Mouse (Mus musculus): ENCODE results near the gene Mical2. TPM values are rescaled to one million over a fixed set of nuclear protein-coding genes. Genes with fewer than 3 reads are reported as not detected.

Mical2 gene
- total RNA-seq, 2 experiments from 2014 or later, result 645 to 717 TPM

DNA sequence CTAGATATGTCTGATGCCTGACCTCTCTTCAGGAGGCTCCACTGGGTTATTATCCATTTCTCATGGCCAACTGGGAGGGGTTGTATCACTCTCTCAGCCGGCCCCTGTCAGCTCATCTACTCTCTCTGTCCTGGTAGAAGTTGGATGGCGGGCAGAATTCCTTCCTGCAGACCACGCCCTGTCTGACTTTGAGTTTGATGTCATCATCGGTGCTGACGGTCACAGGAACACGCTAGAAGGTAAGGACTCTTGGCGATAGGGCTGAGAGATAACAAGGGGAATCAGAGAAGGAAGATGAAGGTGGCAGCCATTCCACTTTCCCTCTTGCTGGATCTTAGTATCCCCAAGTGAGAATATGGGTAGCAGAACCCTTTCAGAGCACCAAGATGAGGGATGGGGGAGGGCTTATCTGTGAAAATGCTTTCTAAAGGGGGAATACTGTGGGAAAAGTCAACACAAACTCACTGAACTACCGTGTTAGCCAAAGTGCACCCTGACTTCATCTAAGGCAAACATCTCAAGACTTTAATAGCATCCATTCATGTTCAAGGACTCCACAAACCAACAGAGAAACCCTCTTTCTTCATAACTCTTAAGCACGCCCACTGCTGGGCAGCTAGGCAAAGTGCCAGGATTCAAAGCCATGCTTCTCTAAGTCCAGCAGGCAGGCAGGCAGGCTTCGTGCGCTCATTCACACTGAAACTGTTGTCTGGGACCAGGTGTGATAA lies 83.8 kb downstream of the Mical2 start:
- no peak for DNase-seq (ENCODE audit: extremely low spot score in 1 of 2, low spot score in 1 of 2)

GRCm38 (mm10) chr7:112310017-112310360 lies 84.3 kb downstream of the Mical2 start:
- DNase-seq (ENCODE audit: extremely low spot score in 1 of 2, low spot score in 1 of 2), result no peak

DNA sequence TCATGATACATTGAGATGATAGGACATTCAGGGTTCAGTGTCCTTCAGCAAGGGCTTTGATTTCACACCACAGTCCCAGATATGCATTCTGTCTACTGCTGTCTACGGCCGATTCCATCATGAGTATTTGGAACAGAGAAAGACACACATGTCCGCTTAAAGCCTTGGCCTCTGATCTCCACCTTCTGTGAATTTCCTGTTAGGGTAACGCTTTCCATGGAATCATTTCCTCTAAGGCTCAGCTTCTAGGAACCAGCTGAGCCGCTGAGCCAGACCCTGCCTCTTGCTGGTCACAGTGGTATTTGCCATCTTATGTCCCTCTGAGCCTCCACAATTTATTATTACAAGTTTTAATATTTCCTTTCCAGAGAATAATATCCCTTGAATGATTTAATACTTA lies 87.6 kb downstream of the Mical2 start:
- DNase-seq (ENCODE audit: extremely low spot score in 1 of 2, low spot score in 1 of 2), result no peak

DNA sequence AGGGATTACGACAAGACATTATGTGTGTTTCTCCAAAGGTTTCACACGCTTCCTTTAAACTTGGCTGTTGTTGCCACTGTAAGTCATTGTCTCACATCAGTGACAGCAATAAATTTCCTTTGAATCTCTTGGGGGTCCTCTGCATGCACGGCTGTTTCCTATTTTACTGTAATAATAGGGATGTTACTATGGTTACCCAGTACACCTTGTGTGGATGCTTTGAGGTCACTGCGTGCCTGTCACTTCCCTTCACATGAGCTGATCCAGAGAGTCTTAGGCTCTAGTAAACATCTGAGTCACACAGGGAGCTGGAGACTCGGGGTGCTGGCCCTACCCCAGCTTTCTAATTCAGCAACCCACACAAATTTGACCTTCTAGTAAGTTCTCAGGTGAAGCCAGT lies 88.0 kb downstream of the Mical2 start:
- no peak for DNase-seq (ENCODE audit: extremely low spot score in 1 of 2, low spot score in 1 of 2)

- no peak for DNase-seq (ENCODE audit: extremely low spot score in 1 of 2, low spot score in 1 of 2)
Measured at GRCm38 (mm10) chr7:112316239-112316638, 90.6 kb downstream of the Mical2 start.

GRCm38 (mm10) chr7:112317491-112317890 lies 91.8 kb downstream of the Mical2 start:
- no peak for DNase-seq (ENCODE audit: extremely low spot score in 1 of 2, low spot score in 1 of 2)

DNA sequence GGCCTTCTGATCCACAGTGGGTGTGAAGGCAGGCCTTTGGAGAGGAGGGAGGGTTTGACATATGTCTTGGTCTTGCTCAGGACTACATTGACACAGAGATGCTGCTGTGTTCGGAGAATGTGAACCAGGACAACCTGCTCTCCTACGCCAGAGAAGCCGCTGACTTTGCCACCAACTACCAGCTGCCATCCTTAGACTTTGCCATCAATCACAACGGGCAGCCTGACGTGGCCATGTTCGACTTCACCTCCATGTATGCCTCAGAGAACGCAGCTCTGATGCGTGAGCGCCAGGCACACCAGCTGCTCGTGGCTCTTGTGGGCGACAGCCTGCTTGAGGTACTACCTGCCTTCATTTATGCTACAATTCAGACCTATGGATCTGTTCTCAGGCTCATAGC lies 92.7 kb downstream of the Mical2 start:
- DNase-seq (ENCODE audit: extremely low spot score in 1 of 2, low spot score in 1 of 2), result no peak

GRCm38 (mm10) chr7:112319419-112319818 lies 93.8 kb downstream of the Mical2 start:
- no peak for DNase-seq (ENCODE audit: extremely low spot score in 1 of 2, low spot score in 1 of 2)

GRCm38 (mm10) chr7:112320052-112320730 lies 94.5 kb downstream of the Mical2 start:
- no peak for DNase-seq (ENCODE audit: extremely low spot score in 1 of 2, low spot score in 1 of 2)

DNA sequence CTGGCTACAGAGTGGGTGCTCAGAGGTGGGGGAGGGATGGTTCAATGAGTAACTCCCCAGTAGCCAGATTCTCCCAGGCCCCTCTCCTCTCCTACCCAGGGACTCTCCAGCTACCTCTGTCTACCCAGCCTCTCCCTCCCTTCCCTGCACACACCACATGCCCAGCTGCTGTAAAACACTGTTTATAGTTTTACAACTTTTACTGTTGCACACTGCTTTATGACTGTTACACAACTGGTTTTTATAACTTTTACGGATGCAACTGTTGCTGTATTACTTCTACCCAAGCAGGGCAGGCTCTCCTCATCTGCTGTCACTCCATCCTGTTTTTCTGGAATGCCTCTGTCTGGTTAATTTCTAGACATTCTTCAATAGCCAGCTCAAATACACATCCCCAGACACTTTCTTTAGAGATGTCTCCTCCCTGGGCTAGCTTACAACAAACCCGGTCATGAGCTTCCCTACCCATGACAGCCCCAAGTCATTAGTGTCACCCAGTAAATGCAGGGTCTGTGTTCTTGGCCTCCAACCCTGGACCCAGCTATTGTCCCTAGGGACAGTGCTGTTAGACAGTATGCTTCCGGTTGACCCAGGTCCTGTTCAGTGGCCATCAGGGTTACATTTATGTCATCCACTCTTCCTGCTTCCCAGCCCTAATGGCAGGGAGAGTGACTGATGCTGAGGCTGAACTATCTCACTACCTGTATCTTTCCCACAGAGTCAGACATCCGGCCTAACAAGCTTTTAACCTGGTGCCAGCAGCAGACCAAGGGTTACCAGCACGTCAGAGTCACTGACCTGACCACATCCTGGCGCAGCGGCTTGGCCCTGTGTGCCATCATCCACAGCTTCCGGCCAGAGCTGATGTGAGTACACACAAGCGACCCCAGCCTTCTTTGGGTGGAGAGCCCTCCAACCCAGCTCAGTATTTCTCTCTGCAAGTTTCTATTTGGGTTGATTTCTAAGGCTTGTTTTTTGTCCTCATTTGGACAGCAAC lies 96.4 kb downstream of the Mical2 start:
- no peak for DNase-seq (ENCODE audit: extremely low spot score in 1 of 2, low spot score in 1 of 2)

- no peak for DNase-seq (ENCODE audit: extremely low spot score in 1 of 2, low spot score in 1 of 2)
Measured at GRCm38 (mm10) chr7:112324577-112324976, 98.9 kb downstream of the Mical2 start.

DNA sequence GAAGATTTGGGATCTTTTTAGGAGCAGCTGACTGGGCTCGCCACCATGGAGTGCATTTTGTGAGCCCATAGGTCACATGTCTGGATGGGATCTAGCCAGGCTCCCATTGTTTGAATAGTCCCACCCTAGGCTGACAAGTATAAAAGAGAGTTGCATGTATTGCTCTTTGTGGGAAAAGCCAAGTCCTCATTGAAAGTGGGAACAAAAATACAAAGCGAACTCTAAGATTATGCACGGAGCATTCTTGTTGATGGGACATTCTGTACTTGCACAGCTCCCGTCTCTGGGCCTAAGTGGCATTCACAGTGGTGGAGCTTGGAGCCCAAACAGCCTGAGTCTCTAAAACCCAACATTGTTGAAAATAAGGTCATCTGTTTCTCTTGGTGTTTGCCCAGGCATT lies 101.2 kb downstream of the Mical2 start:
- DNase-seq (ENCODE audit: extremely low spot score in 1 of 2, low spot score in 1 of 2), result no peak

DNA sequence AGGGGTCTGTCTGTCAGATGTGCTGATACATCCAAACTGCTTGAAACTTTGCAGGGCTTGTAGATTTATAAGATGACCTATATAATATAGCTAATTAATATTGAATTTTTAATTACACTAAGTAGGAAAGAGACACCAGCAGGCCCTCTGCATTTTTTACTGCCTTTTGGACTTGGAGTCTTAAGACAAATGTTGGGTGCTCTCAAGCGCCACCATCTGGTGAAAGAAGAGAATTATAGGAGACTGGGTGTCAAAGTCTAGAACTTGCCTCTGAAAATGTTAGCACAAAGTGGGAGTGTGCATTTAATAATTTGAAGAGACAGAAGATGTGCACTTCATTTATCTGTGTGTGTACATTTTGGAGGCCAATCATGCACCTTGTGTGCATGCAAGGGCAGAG lies 103.3 kb downstream of the Mical2 start:
- DNase-seq (ENCODE audit: extremely low spot score in 1 of 2, low spot score in 1 of 2), result peak in 1 of 2 experiments; percentile 53

DNA sequence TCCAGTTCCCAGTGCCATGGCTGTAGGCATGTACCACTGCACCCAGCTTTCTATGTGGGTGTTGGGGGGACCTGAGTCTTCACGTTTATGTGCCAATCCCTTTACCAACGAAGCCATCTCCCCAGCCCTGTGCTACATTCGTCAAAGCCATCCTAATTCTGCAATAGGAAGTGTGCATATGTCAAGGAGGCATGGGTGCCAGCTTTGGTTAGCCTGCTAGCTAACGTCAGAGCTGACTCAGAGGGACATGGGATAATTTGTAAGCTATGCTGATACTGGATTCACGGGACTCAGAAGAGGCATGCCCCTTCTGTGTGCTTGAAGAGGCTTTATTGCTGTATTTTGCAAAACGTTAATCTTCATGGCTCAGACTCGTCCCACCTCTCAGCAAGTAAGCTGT lies 103.8 kb downstream of the Mical2 start:
- no peak for DNase-seq (ENCODE audit: extremely low spot score in 1 of 2, low spot score in 1 of 2)

- no peak for DNase-seq (ENCODE audit: extremely low spot score in 1 of 2, low spot score in 1 of 2)
Measured at GRCm38 (mm10) chr7:112330935-112331334, 105.3 kb downstream of the Mical2 start.

DNA sequence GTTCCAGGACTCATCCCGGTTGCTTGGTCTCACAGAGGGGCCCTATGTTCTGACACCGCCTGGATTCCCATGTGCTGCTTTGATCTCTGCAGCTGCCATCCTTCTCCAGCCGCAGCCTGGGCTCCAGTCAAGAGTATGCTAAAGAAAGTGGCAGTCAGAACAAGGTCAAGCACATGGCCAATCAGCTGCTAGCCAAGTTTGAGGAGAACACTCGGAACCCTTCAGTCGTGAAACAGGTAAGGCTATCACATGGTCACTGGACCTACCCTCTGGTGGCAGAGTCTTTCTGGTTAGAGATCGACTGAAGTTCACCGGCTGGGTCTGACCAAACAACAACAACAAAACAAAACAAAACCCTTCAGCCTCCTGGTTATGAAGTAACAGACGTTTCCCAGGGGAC lies 106.1 kb downstream of the Mical2 start:
- DNase-seq (ENCODE audit: extremely low spot score in 1 of 2, low spot score in 1 of 2), result no peak

GRCm38 (mm10) chr7:112332426-112332825 lies 106.8 kb downstream of the Mical2 start:
- no peak for DNase-seq (ENCODE audit: extremely low spot score in 1 of 2, low spot score in 1 of 2)

DNA sequence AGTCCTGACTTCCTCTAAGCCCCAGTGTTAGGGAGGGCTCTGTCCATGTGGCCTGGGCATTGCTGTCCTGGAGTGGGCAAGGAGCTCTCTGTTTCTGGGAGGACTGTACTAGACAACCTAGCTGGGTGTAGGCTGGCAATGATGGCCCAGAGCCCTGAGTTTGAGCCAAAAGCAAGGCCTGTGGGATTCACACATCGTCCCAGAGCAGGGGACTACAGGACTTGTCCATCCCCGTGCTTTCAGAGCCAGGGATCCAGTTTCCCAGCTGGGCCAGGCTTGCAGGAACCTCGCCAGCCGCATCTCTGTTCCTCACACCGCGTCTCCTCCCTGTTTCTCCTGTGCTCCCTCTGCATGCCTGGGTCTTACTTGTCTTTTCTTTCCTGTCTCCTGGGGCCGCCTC lies 107.7 kb downstream of the Mical2 start:
- DNase-seq (ENCODE audit: extremely low spot score in 1 of 2, low spot score in 1 of 2), result no peak

DNA sequence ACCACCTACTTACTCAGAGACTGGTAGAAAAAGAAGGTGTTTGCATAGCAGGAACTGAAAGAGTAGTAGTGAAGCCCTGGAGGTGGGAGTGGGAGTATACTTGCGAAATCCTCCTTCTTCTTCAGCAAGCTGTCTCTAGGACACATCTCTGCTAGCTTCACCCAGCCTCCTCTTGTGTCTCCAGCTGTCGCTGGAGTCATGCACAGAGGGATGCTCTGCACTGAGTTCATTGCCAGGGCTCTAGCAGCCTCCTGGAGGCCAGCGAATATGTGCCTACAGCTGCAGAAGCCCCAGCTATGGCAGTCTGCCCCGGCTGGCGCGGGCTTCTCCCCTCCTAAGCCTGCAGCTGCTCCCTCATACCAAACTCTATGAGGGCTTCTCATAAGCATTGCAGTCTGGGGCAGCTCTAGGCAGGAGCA lies 110.6 kb downstream of the Mical2 start:
- DNase-seq (ENCODE audit: extremely low spot score in 1 of 2, low spot score in 1 of 2), result peak; percentile 44 to 63

DNA sequence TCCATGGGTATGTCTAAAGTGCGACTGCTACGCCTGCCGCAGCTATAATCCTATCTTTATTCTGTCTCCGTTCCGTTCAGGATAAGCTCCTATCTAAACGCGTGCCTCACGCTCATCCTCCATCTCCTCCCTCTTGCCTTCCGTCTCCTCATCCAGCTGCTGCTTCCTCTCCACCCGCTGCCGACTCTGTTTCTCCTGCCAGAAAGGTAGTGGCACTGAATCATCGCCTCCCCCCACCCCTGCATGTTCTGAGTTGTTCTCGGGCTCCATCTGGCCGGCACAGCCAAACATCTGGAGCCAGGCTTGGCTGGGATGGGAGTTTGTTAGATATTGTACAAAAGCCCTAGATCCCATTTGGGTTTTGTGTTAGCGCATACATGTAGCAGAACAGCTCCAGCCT lies 111.1 kb downstream of the Mical2 start:
- peak in 1 of 2 experiments; percentile 39 for DNase-seq (ENCODE audit: extremely low spot score in 1 of 2, low spot score in 1 of 2)

GRCm38 (mm10) chr7:112337736-112338135 lies 112.1 kb downstream of the Mical2 start:
- DNase-seq (ENCODE audit: extremely low spot score in 1 of 2, low spot score in 1 of 2), result no peak

Data from layer of hippocampus, postnatal 25 days (tissue).